Mouse (Mus musculus) lung, embryonic 16.5 days (tissue): ENCODE measurements at regions not wholly inside any gene's neighbourhood (a gene's known extent, or its start where the extent isn't known, plus 50 kb on each side); places are given as distances from the start of the nearest gene placed in this dataset.

Experiments used
- ATAC-seq: fragments of 200-750 bp; cut with Nextera tagmentation; 2 replicates; pipeline ENCODE4 v1.8.0; 2017; ENCODE audit warnings: low read depth, mild to moderate bottlenecking, moderate library complexity
- H3K27ac ChIP-seq: fragments of 300-500 bp; sonication (generic); 2 replicates; pipeline ENCODE4 v1.5.1; 2014; ENCODE audit warnings: mild to moderate bottlenecking, control low read depth, low read length
- H3K27me3 ChIP-seq: fragments of 300-500 bp; sonication (generic); 2 replicates; pipeline ENCODE4 v1.6.1; 2014; ENCODE audit warnings: low read depth, low read length, mixed read lengths; ENCODE audit not compliant: control insufficient read depth, insufficient read depth
- H3K36me3 ChIP-seq: fragments of 300-500 bp; sonication (generic); 2 replicates; pipeline ENCODE4 v1.6.1; 2014; ENCODE audit warnings: low read length; ENCODE audit not compliant: control insufficient read depth, insufficient read depth
- H3K4me1 ChIP-seq: fragments of 300-500 bp; sonication (generic); replicated peaks from 2 replicates; pipeline ENCODE4 v1.6.1; 2014; ENCODE audit warnings: low read length, mixed read lengths; ENCODE audit not compliant: control insufficient read depth, insufficient read depth
- H3K4me2 ChIP-seq: fragments of 300-500 bp; sonication (generic); 2 replicates; pipeline ENCODE4 v1.6.1; 2014; ENCODE audit warnings: low read depth, low read length, control low read depth
- H3K4me3 ChIP-seq: fragments of 300-500 bp; sonication (generic); 2 replicates; pipeline ENCODE4 v1.5.1; 2014; ENCODE audit warnings: mild to moderate bottlenecking, low read length, control low read depth
- H3K9ac ChIP-seq: fragments of 300-500 bp; sonication (generic); 2 replicates; pipeline ENCODE4 v1.6.1; 2014; ENCODE audit warnings: low read length, control low read depth
- H3K9me3 ChIP-seq: fragments of 300-500 bp; sonication (generic); 2 replicates; pipeline ENCODE4 v1.6.1; 2016; ENCODE audit warnings: low read length; ENCODE audit not compliant: control insufficient read depth
- WGBS: fragments of 180-500 bp; shearing (Covaris S2); extraction: QIAGEN DNeasy Blood & Tissue Kit; methylation state at CpG from one replicate; pipeline ENCODE4 v1.1.7; 2014; 5-methylcytosine and 5-hydroxymethylcytosine counted together

DNA sequence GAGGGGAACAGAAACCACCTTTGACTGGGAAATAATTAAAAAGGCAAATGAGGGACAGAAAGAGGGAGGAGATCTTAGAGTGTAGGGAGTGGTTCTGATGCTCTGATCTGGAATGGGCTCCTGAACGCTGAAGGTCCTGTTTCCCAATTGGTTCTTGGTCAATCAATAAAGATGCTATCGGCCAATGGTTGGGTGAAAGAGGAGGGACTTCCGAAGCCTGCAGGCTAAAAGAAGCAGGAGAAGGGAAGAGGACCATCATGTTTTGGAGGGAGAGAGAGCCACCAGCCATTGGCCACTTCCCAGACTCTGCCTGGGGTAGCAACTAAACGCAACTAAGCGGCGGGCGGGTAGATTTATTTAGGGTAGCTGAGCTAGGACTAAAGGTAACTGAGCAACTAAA is 53.4 kb upstream of the Mb21d2 start:
- 81% methylated on average over 7 of the region's 7 CpGs for WGBS
- Histone ChIP-seq H3K4me2 (no peak overlapping the region), H3K9ac (no peak overlapping the region), H3K36me3 (no peaks in the 10 kb centered on the region), H3K9me3 (0 out of 2 replicates have a peak, but pooled peaks cover 2% of the 10 kb centered on the region), H3K4me3 (no peak overlapping the region), H3K4me1 (no peaks in the 10 kb centered on the region), H3K27me3 (no peaks in the 10 kb centered on the region), H3K27ac (no peak overlapping the region)
- no peak for ATAC-seq
